Comparison of ENCODE assay signal across 22 mouse cellular contexts in genomic region chr12:107939177-107939576, GRCm38 (mm10).
DNase-seq lines count a peak whose midpoint lies in the region; ATAC-seq and TF ChIP-seq lines count a peak whose summit lies in the region.
"Had no signal": no experiment of that assay in that cellular context is flagged by ENCODE, and none has a peak within 500 bp of the region (broad histone marks: within the 10 kb centered on the region; RNA-seq: fewer than 3 reads in every experiment).

No protein-coding gene starts in this region.

- ATAC-seq in frontal cortex, adult (ENCODE audit: low TSS enrichment): peak; percentile 33; the same call in 1 of the 2 replicates
- ATAC-seq in intestine, postnatal 0 days: no peak
- ATAC-seq in intestine, embryonic 15.5 days: no peak
- ATAC-seq: CD4-positive, CD25-positive, alpha-beta regulatory T cell, adult 4 months; forebrain, embryonic 16.5 days; liver, postnatal 0 days had no signal

- H3K36me3 ChIP-seq in intestine, postnatal 0 days (ENCODE audit: control insufficient read depth, insufficient read depth): no peaks in the 10 kb centered on the region
- no peaks in the 10 kb centered on the region for H3K36me3 ChIP-seq in intestine, embryonic 15.5 days
- H3K36me3 ChIP-seq: hindbrain, embryonic 15.5 days; kidney, embryonic 15.5 days; neural tube, embryonic 12.5 days had no signal

- no peak overlapping the region for H3K4me2 ChIP-seq in intestine, postnatal 0 days (replicated peaks; ENCODE audit: low read depth)
- H3K4me2 ChIP-seq in intestine, embryonic 15.5 days (replicated peaks): no peak overlapping the region
- H3K4me2 ChIP-seq: heart, embryonic 11.5 days; hindbrain, embryonic 15.5 days; kidney, embryonic 15.5 days; limb, embryonic 12.5 days; liver, embryonic 11.5 days; midbrain, embryonic 11.5 days; neural tube, embryonic 12.5 days had no signal

- H3K9me3 ChIP-seq in intestine, postnatal 0 days (ENCODE audit: control insufficient read depth): no peaks in the 10 kb centered on the region
- H3K9me3 ChIP-seq in intestine, embryonic 15.5 days: no peaks in the 10 kb centered on the region
- H3K9me3 ChIP-seq: hindbrain, embryonic 15.5 days; kidney, embryonic 15.5 days; limb, embryonic 12.5 days; neural tube, embryonic 12.5 days had no signal

- no peak overlapping the region for H3K27ac ChIP-seq in intestine, postnatal 0 days (ENCODE audit: low read depth, low read length)
- no peak overlapping the region for H3K27ac ChIP-seq in intestine, embryonic 15.5 days
- H3K27ac ChIP-seq in cortical plate, adult 2 months (ENCODE audit: insufficient read depth, low read length): no peak overlapping the region
- H3K27ac ChIP-seq: hindbrain, embryonic 15.5 days; kidney, embryonic 15.5 days; limb, embryonic 12.5 days; neural tube, embryonic 12.5 days had no signal

- no peak for TF ChIP-seq POLR2A in cortical plate, adult 2 months (IDR thresholded peaks at IDR 0.05; ENCODE audit: extremely low read depth, insufficient read depth, low read length)

- no peak overlapping the region for H3K9ac ChIP-seq in intestine, postnatal 0 days (ENCODE audit: low read depth, low read length)
- H3K9ac ChIP-seq in intestine, embryonic 15.5 days: no peak overlapping the region
- H3K9ac ChIP-seq: hindbrain, embryonic 15.5 days; kidney, embryonic 15.5 days; limb, embryonic 12.5 days; liver, postnatal 0 days; neural tube, embryonic 12.5 days had no signal

- 62% methylated on average over 4 of the region's 4 CpGs for WGBS in intestine, postnatal 0 days
- 53% methylated on average over 4 of the region's 4 CpGs for WGBS in intestine, embryonic 15.5 days

- peak; percentile 39 for TF ChIP-seq CTCF in intestine, postnatal 0 days (IDR thresholded peaks at IDR 0.05; ENCODE audit: low read depth)
- TF ChIP-seq CTCF in cortical plate, adult 2 months (IDR thresholded peaks at IDR 0.05; ENCODE audit: extremely low read depth, insufficient read depth, low read length): peak; percentile 23; the same call in 1 of the 2 replicates

- H3K4me1 ChIP-seq in intestine, postnatal 0 days (replicated peaks; ENCODE audit: control insufficient read depth, insufficient read depth, low read length): no peaks in the 10 kb centered on the region
- 0 out of 2 replicates have a peak, but pooled peaks cover 5% of the 10 kb centered on the region for H3K4me1 ChIP-seq in intestine, embryonic 15.5 days (replicated peaks)
- H3K4me1 ChIP-seq in cortical plate, adult 2 months (ENCODE audit: control insufficient read depth, insufficient read depth, low read length): peaks cover 4% of the 10 kb centered on the region; the same call in 1 of the 2 replicates

- DNase-seq in frontal cortex, postnatal 36 days (ENCODE audit: low spot score in 2 of 2): no peak
- DNase-seq in NIH3T3 (ENCODE audit: low read depth): peak; percentile 19
- no peak for DNase-seq in urinary bladder, adult 2 months (ENCODE audit: low spot score)
- DNase-seq: cerebellum, adult 18-20 months; cerebellum, postnatal 14 days; kidney, adult 11 months; liver, postnatal 0 days; lung, postnatal 10 days; right cerebral cortex, postnatal 14 days had no signal

- H3K4me3 ChIP-seq in intestine, postnatal 0 days (ENCODE audit: low read depth, low read length): no peak overlapping the region
- H3K4me3 ChIP-seq in intestine, embryonic 15.5 days (replicated peaks): no peak overlapping the region
- H3K4me3 ChIP-seq in cortical plate, adult 2 months (ENCODE audit: insufficient read depth, low read length): no peak overlapping the region
- H3K4me3 ChIP-seq: hindbrain, embryonic 15.5 days; kidney, embryonic 15.5 days; limb, embryonic 12.5 days; neural tube, embryonic 12.5 days had no signal

- H3K27me3 ChIP-seq in intestine, postnatal 0 days (replicated peaks; ENCODE audit: control insufficient read depth, insufficient read depth, low read length): no peaks in the 10 kb centered on the region
- H3K27me3 ChIP-seq in intestine, embryonic 15.5 days (replicated peaks): no peaks in the 10 kb centered on the region
- H3K27me3 ChIP-seq: hindbrain, embryonic 15.5 days; kidney, embryonic 15.5 days; limb, embryonic 12.5 days; neural tube, embryonic 12.5 days had no signal
